Mouse (Mus musculus) neural tube, embryonic 12.5 days (tissue): ENCODE results near the gene Rptor. TPM values are rescaled to one million over a fixed set of nuclear protein-coding genes. Genes with fewer than 3 reads are reported as not detected.

ENCODE experiments used
- ATAC-seq: fragments of 200-750 bp; cut with Nextera tagmentation; 2 replicates; pipeline ENCODE4 v1.8.0; 2017; ENCODE audit warnings: low read depth, mild to moderate bottlenecking, moderate TSS enrichment, moderate library complexity; ENCODE audit not compliant: low FRiP score
- H3K27ac ChIP-seq: fragments of 300-500 bp; sonication (generic); 2 replicates; pipeline ENCODE4 v1.5.1; 2016
- H3K27me3 ChIP-seq: fragments of 300-500 bp; sonication (generic); replicated peaks from 2 replicates; pipeline ENCODE4 v1.6.1; 2016; ENCODE audit warnings: mild to moderate bottlenecking
- H3K36me3 ChIP-seq: fragments of 300-500 bp; sonication (generic); 2 replicates; pipeline ENCODE4 v1.6.1; 2016; ENCODE audit warnings: mild to moderate bottlenecking
- H3K4me1 ChIP-seq: fragments of 300-500 bp; sonication (generic); 2 replicates; pipeline ENCODE4 v1.6.1; 2016
- H3K4me2 ChIP-seq: fragments of 300-500 bp; sonication (generic); replicated peaks from 2 replicates; pipeline ENCODE4 v1.6.1; 2016; ENCODE audit warnings: mild to moderate bottlenecking
- H3K4me3 ChIP-seq: fragments of 300-500 bp; sonication (generic); 2 replicates; pipeline ENCODE4 v1.5.1; 2016
- H3K9ac ChIP-seq: fragments of 300-500 bp; sonication (generic); 2 replicates; pipeline ENCODE4 v1.6.1; 2016; ENCODE audit warnings: mild to moderate bottlenecking
- H3K9me3 ChIP-seq: fragments of 300-500 bp; sonication (generic); 2 replicates; pipeline ENCODE4 v1.6.1; 2016; ENCODE audit warnings: mild to moderate bottlenecking
- WGBS: fragments of 180-500 bp; shearing (Covaris S2); methylation state at CpG from one replicate; pipeline ENCODE4 v1.1.7; 2016; 5-methylcytosine and 5-hydroxymethylcytosine counted together
- polyA plus RNA-seq: library from polyadenylated mRNA; unstranded; fragments of >200 nt; fragmentation: Nextera tagmentation; extraction: Ambion mirVana; gene quantifications from 2 replicates; pipeline ENCODE4 v1.2.1, GENCODE M21; 2016

Rptor gene
- polyA plus RNA-seq, 1 experiment from 2014 or later: 17.8 TPM

- 97% methylated on average over 1 of the region's 1 CpGs for WGBS
- Histone ChIP-seq H3K9me3 (no peaks in the 10 kb centered on the region), H3K27ac (no peak overlapping the region), H3K27me3 (no peaks in the 10 kb centered on the region), H3K9ac (no peak overlapping the region), H3K4me1 (peaks cover 18% of the 10 kb centered on the region), H3K4me3 (no peak overlapping the region), H3K4me2 (no peak overlapping the region), H3K36me3 (no peaks in the 10 kb centered on the region)
- no peak for ATAC-seq
Observed at GRCm38 (mm10) chr11:119707259-119707658, 104.6 kb downstream of the Rptor start.

- Histone ChIP-seq H3K27me3 (no peaks in the 10 kb centered on the region), H3K4me2 (no peak overlapping the region), H3K27ac (0 out of 2 replicates have a peak overlapping the region, but pooled peaks have one; percentile 15), H3K9ac (no peak overlapping the region), H3K4me1 (peaks cover 19% of the 10 kb centered on the region), H3K9me3 (no peaks in the 10 kb centered on the region), H3K36me3 (no peaks in the 10 kb centered on the region), H3K4me3 (no peak overlapping the region)
- ATAC-seq: no peak
- WGBS: 49% methylated on average over 4 of the region's 4 CpGs
Observed at GRCm38 (mm10) chr11:119709239-119709638, 106.5 kb downstream of the Rptor start.

GRCm38 (mm10) chr11:119710338-119710737 lies 107.6 kb downstream of the Rptor start:
- Histone ChIP-seq H3K9ac (no peak overlapping the region), H3K9me3 (no peaks in the 10 kb centered on the region), H3K27ac (no peak overlapping the region), H3K4me3 (no peak overlapping the region), H3K36me3 (no peaks in the 10 kb centered on the region), H3K4me2 (no peak overlapping the region), H3K27me3 (no peaks in the 10 kb centered on the region), H3K4me1 (peaks cover 25% of the 10 kb centered on the region)
- 94% methylated on average over 3 of the region's 3 CpGs for WGBS
- no peak for ATAC-seq

GRCm38 (mm10) chr11:119710822-119711221 lies 108.1 kb downstream of the Rptor start:
- no peaks in the 10 kb centered on the region for H3K9me3 ChIP-seq
- ATAC-seq: no peak
- no peaks in the 10 kb centered on the region for H3K27me3 ChIP-seq
- H3K27ac ChIP-seq: no peak overlapping the region
- H3K4me3 ChIP-seq: no peak overlapping the region
- no peak overlapping the region for H3K4me2 ChIP-seq
- WGBS: 85% methylated on average over 5 of the region's 5 CpGs
- peaks cover 25% of the 10 kb centered on the region for H3K4me1 ChIP-seq
- no peak overlapping the region for H3K9ac ChIP-seq
- no peaks in the 10 kb centered on the region for H3K36me3 ChIP-seq

GRCm38 (mm10) chr11:119715437-119715836 lies 112.7 kb downstream of the Rptor start:
- ATAC-seq: no peak
- Histone ChIP-seq H3K4me2 (no peak overlapping the region), H3K4me1 (peaks cover 14% of the 10 kb centered on the region), H3K27ac (no peak overlapping the region), H3K9me3 (no peaks in the 10 kb centered on the region), H3K4me3 (no peak overlapping the region), H3K36me3 (no peaks in the 10 kb centered on the region), H3K9ac (no peak overlapping the region), H3K27me3 (no peaks in the 10 kb centered on the region)
- 56% methylated on average over 5 of the region's 5 CpGs for WGBS

GRCm38 (mm10) chr11:119715841-119716596 lies 113.3 kb downstream of the Rptor start:
- Histone ChIP-seq H3K4me3 (no peak overlapping the region), H3K27ac (no peak overlapping the region), H3K27me3 (no peaks in the 10 kb centered on the region), H3K9me3 (no peaks in the 10 kb centered on the region), H3K36me3 (no peaks in the 10 kb centered on the region), H3K4me1 (peaks cover 8% of the 10 kb centered on the region), H3K4me2 (no peak overlapping the region), H3K9ac (no peak overlapping the region)
- no peak for ATAC-seq
- 91% methylated on average over 5 of the region's 5 CpGs for WGBS

GRCm38 (mm10) chr11:119718115-119718514 lies 115.4 kb downstream of the Rptor start:
- no peaks in the 10 kb centered on the region for H3K36me3 ChIP-seq
- H3K4me3 ChIP-seq: no peak overlapping the region
- WGBS: 95% methylated on average over 3 of the region's 3 CpGs
- no peak overlapping the region for H3K4me2 ChIP-seq
- no peak overlapping the region for H3K9ac ChIP-seq
- H3K4me1 ChIP-seq: peaks cover 6% of the 10 kb centered on the region
- ATAC-seq: no peak
- H3K27me3 ChIP-seq: no peaks in the 10 kb centered on the region
- no peaks in the 10 kb centered on the region for H3K9me3 ChIP-seq
- no peak overlapping the region for H3K27ac ChIP-seq

- WGBS: 89% methylated on average over 9 of the region's 9 CpGs
- no peak for ATAC-seq
- no peaks in the 10 kb centered on the region for H3K9me3 ChIP-seq
Observed at GRCm38 (mm10) chr11:119720101-119721048, 117.7 kb downstream of the Rptor start.

GRCm38 (mm10) chr11:119724709-119725108 lies 122.0 kb downstream of the Rptor start:
- ATAC-seq: no peak
- H3K4me3 ChIP-seq: no peak overlapping the region
- peaks cover 9% of the 10 kb centered on the region; the same call in 1 of the 2 replicates for H3K36me3 ChIP-seq
- H3K9ac ChIP-seq: no peak overlapping the region
- H3K27ac ChIP-seq: no peak overlapping the region
- WGBS: 92% methylated on average over 9 of the region's 9 CpGs
- H3K4me2 ChIP-seq: no peak overlapping the region
- no peaks in the 10 kb centered on the region for H3K27me3 ChIP-seq
- H3K4me1 ChIP-seq: no peaks in the 10 kb centered on the region
- H3K9me3 ChIP-seq: no peaks in the 10 kb centered on the region

More at GRCm38 (mm10) chr11:119720101-119721048, 117.7 kb downstream of the Rptor start:
- Histone ChIP-seq H3K4me2 (no peak overlapping the region), H3K27me3 (no peaks in the 10 kb centered on the region), H3K27ac (no peak overlapping the region), H3K9ac (no peak overlapping the region), H3K4me3 (no peak overlapping the region), H3K4me1 (no peaks in the 10 kb centered on the region), H3K36me3 (0 out of 2 replicates have a peak, but pooled peaks cover 4% of the 10 kb centered on the region)

GRCm38 (mm10) chr11:119731382-119731781 lies 128.7 kb downstream of the Rptor start:
- no peak overlapping the region for H3K9ac ChIP-seq
- H3K27ac ChIP-seq: no peak overlapping the region
- H3K4me2 ChIP-seq: no peak overlapping the region
- no peaks in the 10 kb centered on the region for H3K4me1 ChIP-seq
- no peaks in the 10 kb centered on the region for H3K27me3 ChIP-seq
- no peaks in the 10 kb centered on the region; the same call in 1 of the 2 replicates for H3K36me3 ChIP-seq
- WGBS: 89% methylated on average over 5 of the region's 5 CpGs
- no peak overlapping the region for H3K4me3 ChIP-seq
- no peak for ATAC-seq
- H3K9me3 ChIP-seq: no peaks in the 10 kb centered on the region

- H3K9ac ChIP-seq: no peak overlapping the region
- no peak overlapping the region for H3K27ac ChIP-seq
- H3K4me3 ChIP-seq: no peak overlapping the region
- no peaks in the 10 kb centered on the region for H3K9me3 ChIP-seq
- no peak for ATAC-seq
- H3K36me3 ChIP-seq: no peaks in the 10 kb centered on the region; the same call in 1 of the 2 replicates
- 97% methylated on average over 1 of the region's 1 CpGs for WGBS
- H3K4me2 ChIP-seq: no peak overlapping the region
- H3K4me1 ChIP-seq: no peaks in the 10 kb centered on the region
- no peaks in the 10 kb centered on the region for H3K27me3 ChIP-seq
Observed at GRCm38 (mm10) chr11:119732362-119732761, 129.7 kb downstream of the Rptor start.

GRCm38 (mm10) chr11:119732961-119733656 lies 130.4 kb downstream of the Rptor start:
- no peak for ATAC-seq
- Histone ChIP-seq H3K4me1 (no peaks in the 10 kb centered on the region), H3K27me3 (no peaks in the 10 kb centered on the region), H3K9me3 (no peaks in the 10 kb centered on the region), H3K9ac (no peak overlapping the region), H3K4me3 (no peak overlapping the region), H3K27ac (no peak overlapping the region), H3K36me3 (no peaks in the 10 kb centered on the region; the same call in 1 of the 2 replicates), H3K4me2 (no peak overlapping the region)
- 79% methylated on average over 4 of the region's 4 CpGs for WGBS
